Mouse (Mus musculus) cerebellum, adult 11 months (tissue): Measurements from ENCODE around the gene Mob2.
A peak's percentile ranks its signal among the peaks of the same experiment; 100 is the strongest.

ENCODE experiments used
- DNase-seq: peaks from one replicate; pipeline ENCODE4 v3.0.0; 2022

Gene Mob2

DNA sequence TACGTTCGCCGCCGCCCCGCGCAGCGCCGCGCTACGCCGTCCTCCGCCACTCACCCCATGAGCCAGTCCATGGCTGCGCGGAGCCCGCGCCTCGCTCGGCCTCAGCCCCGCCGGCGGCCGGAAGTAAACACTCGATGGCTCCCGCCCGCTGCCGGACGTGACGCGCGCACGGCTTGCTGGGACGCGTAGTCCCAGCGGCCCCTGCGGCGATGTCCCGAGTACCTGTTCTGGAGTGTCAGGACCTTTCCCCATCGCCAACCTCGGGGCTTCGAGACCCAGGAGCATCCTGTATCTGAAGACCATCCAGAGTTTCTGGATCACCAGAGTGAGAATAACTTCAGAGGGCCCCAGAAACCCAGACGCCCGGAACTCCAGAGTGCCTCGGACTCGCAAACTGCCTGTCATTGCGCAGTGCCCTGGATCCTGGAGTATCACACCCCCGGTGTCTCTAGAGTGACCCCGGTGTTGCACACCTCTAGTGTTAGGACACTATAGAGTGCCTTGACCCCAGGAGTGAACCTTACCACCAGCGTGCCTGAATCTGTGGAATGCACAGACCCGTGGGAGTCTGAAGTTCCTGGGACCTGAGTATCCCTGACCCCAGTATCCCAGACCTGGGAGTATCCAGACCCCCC, at the start of gene Mob2:
TSS of gene Mob2 (minus strand) at position 135 of the 635 bp plus-strand sequence.
- peak; percentile 89 for DNase-seq

DNA sequence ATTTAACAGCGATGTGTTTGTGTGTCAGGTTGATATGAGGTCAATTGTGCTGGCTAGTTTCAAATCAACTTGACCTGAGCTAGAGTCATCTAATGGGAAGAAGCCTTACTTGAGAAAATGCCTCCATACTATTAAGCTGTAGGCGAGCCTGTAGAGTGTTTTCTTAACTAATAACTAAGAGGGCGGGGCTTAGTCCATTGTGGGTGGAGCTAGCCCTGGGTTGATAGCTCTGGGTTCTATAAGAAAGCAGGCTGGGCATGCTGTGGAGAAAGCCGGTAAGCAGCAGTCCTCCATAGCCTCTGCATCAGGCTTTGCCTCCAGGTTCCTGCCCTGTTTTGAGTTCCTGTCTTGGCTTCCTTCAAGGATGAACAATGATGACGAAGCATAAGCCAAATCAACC, 43.9 kb upstream of the Mob2 start:
- DNase-seq, result no peak

DNA sequence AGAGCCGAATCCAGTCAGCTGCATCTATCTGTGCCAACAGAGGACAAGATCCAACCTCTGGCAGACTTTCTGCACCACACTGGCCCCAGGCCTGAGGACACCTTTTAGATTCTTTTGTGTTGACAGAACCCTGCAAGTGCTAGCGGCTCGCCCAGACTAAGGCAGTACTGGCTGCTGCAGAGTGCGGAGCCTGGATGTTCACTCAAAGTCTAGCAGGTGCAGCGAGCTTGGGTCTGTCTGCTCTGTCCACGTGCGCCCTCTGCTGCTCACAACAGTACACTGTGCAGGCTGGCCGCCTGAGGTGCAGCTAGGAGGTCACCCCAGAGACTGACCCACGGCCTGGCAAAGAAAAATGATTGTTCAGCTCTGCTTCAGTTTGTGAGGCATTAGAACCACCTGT, 36.9 kb upstream of the Mob2 start:
- peak; percentile 85 for DNase-seq

DNA sequence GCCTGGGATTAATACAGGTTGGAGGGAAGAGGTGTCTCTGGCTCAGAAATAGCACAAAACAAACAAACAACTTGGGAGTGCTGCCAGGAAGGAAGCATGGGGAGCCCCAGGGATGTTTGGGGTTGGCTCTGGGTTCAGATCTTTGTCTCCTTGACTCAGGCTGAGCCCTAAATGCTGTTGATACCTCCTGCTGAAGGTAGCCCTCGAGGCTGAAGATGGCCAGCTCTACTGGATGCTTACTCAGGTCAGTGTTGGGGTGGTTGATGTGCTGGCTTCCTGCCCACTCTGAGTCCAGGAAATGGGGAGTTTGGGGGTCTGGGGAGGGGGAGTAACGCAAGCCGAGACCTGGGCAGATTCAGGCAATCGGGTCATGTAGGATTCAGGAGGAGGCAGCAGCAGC, 35.8 kb upstream of the Mob2 start:
- DNase-seq, result peak; percentile 41

DNA sequence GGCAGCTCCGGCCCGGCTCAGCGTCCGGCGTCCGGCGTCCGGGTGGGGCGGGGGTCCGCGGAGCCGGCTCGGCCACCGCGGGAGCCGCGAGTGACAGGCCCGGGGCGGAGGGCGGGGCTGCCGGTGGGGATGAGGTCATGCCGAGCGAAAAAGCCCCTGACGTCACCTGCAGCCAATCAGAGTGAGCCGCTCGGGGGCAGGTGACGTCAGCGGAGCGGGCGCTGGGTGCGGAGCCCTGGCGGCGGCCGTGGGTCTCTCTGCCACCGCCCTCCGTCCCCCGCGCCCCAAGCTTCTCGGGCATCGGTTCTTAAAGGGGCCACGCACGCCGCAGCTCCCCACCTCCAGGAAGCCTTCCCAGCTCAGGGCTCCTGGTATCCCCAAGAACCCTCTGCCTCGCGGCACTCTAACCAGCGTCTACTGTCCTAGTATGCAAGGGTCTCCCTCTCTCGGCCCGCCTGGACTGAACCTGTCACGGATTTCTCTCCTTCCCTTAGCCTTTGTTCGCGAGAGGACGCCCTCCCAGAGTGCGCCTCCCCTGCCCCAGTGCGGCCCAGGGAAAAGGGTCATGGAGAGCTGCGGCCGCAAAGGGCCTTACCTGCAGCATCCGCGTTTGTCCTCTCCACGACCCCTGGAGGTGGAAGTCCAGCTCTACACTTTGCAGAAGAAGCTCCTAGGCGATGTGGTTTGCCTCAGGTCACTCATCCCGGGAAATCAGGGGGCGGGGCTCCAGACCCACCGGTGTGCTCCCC, 34.5 kb upstream of the Mob2 start, which contains the start of gene Dusp8:
TSS of gene Dusp8 (minus strand) at position 661 of the 749 bp plus-strand sequence.
- peak; percentile 98 for DNase-seq

DNA sequence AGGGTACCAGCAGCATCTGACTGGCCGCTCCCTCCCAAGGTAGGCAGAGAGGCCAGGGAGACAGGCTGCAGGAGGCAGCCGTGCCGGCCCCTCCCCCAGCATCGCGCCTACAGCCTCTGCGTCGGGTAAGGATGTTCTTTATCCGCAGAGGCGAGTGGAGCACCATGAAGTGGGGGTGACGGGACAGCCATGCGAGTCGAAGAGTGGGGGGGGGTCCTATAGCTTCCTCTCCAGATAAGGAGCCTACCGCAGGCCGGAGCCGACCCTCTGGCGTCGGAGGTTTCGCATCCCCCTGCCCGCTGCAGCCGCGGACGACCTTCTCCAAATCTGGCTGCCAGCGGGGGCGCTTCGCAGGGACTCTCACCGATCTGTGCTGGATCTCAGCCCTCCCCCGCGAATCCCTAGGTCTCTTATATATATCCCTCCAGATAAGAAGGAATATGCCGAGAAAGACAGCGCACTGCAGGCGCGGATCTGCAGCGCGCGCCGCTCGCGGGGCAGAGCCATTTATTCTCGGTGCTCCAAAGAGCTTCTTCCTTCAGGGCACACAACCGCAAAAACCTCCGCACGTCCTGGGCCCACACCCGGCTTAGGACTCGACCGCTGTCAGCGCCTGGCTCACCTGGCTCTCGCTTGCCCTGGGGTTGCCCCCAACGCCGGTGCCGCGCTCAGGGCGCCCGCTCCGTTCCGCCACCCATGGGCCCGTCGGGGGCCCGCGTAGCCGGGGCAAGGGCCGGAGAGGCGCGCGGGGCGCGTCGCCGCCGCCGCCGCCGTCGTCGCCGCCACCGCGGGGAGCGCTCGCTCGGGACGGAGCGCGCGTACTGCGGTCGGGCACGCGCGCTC, 33.7 kb upstream of the Mob2 start:
- peak; percentile 78 for DNase-seq

DNA sequence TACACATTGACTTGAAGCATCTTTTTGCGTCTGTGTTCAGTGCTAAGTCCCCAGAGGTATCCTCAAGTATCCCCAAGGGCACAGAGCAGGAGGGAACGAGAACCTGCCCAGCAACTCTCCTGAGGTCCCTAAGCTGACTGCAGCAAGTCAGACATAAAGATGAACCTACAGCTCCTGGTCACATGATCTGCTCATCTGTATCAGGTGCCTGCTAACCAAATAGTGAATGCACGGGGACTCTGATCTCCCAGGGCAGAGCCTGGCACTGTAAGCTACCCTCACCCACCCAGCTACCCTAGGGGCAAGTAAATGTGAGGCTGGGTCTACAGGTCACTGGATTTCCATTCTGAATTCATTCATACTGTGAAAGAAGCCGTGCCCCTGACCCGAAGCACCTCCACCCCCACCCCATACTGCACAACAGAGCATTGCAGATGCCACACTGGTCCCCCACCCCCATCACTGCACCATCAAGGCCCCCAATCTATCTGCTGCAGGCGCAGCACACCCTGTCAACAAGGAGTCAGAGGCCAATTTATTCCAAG, 32.9 kb upstream of the Mob2 start:
- DNase-seq, result peak; percentile 28

DNA sequence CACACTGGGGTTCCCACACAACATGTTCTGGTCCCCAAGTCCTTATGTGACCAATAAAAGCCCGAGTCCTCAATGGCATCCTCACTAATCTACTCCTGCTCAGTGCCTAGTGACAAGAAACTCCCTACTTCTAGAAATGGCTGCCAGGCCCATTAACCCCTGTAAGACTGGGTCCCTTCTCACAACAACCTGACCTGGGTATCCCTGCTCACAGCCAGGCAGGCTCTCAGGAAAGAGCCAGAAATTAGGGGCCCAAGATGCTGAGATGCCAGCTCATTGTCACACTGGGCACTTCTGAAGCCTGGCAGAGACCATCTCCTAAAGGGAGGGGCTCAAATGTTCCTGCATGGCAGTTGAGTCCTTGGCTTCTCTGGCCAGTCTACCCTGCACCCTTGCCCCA, 32.1 kb upstream of the Mob2 start:
- DNase-seq, result peak; percentile 33

DNA sequence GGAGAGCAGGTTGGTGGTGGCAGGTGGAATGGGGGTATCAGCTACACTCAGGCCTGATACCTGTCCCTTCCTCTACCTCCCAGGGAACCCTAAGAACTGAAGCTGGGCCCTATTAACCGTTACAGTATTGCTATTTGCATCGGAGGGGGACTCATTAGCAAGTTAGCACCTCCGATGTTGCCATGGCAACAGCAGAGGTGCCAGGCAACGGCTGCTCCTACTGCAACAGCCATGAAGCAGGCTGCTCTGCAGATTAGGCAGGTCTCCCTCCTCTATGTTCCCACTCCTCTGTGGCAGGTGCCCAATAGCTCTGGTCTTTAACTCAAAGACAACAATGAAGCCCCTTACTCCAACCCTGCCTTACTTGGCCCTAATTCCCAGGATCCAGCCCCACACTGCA, 31.0 kb upstream of the Mob2 start:
- no peak for DNase-seq

DNA sequence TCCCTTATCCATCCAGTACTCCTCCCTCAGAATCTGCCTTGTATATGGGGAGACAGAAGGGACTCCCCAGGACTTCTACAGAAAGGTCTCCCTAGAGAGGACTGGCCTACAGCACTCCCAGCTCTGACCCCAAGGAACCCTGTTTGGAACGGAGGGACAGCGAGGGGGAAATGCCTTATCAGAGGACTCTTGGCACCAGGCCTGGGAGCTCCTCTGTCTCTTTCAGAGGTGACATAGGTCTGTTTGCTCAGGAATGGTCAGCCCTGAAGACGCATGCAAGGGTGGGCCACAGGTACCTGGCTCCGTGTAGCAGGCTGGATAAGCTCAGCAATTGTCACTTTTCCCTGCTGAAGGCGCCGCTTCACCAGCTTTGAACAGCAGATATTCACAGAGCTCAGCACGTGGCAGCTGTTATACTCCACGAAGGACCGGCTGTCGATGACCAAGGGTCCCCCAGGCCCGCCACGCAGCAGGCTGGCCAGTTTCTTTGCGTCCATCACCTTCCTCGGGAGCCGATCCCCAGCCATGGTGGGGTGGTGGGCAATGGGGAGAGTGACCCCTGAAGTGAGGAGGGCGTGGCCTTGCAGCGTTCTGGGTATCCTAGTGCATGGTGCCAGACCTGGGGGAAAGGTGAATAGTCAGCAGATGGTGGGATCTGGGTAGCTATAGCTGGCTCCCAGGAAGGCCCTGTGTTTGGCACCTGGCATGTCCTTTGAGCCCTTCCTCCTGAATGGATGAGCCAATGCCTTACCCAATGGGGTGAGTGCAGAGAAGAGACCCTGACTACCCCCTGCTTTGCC, 29.0 kb upstream of the Mob2 start:
- peak; percentile 38 for DNase-seq

DNA sequence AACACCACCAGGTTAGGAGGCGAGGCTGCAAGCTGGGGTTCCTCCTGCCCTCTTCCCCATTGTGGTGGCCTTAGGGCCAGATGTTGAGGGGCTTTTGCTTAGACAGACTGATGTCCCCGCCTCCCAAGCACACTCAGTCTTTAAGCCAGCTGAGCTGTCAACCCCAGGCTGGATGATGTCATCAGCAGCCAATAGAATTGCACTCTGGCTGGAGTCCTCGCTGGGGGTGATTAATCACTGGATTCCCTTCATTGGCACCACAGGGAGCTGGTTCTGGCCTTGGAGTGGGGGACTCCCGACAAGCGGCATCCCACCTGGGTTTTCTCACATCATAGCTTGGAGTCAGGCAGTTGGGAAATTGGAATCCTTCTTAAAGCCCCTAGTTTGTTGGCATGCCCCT, 28.0 kb upstream of the Mob2 start:
- peak; percentile 34 for DNase-seq

DNA sequence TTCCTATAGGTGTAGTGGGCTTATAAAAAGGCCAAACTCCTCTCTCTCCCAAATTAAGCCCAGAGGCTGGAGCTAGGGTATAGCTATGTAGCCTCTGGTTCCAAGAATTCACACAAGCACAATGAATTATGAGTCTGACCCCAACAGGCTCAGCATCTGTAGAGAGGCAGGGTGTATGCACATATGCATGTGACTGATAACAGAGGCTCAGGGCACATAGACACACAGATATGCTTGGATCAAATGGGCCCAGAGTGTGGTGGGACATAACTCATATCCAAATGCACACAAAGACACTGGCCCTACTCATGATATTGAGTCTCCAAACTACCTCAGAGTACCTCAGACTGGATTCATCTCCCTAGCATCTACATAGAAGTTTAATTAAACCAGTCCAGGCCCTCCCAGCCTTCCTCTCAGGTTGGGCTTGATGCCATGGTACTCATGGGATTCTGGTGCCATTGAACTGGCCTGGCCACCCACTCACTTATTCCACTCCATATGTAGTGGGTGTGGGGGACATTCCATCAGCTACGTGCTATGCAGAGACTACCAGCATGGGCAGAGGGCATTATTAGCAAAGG, 26.3 kb upstream of the Mob2 start:
- DNase-seq, result no peak

DNA sequence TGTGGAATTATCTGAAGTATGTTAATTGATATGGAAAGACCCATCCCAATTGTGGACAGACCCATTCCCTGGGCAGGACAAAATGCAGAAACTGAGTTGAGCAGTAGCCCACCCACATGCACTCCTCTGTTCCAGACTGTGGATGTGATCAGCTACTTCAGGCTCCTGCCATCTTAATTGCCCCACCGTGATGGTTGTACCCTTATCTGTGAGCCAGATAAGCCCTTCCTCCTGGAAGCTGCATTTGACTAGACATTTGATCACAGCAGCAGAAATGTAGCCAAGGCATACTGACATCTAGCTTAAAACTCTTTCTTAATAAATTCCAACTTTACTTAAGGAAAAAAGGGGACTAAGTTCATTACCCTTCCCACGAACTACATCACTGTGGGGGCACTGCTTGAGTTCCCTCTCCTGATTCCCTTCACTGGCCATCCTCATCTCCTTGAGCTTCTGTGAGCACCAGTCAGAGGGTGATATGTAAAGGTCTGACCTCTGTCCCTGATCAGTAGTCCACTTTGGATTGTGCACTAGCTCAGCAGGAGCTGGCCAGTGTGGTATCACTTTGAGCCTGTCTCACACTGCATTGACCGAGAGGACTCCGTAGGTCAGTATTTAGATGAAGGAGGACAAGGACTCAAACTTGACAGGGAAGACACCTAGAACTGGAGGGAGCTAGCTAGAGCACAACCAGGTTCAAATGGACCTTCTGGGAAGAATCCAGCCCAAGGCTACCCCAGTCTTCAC, 25.5 kb upstream of the Mob2 start:
- DNase-seq, result no peak

DNA sequence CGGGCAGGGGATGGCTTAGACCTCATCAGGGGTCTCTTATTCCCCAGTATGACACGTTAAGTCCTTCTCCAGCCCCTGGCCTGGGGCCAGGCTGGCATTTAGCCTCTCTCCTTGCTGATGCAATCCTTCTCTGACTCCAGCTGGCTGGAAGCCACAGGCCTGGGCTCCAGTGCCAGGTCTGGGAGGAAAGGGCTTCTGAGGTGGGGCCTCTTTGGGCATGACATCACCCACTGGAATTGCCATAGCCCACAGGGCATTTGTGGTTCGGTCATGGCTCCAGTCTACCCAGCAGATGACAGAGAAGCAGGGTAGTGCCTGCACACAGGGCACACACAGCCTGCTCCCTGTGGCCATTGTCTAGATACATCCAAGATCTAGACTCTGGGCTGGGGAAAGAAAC, 24.0 kb upstream of the Mob2 start:
- peak; percentile 84 for DNase-seq

DNA sequence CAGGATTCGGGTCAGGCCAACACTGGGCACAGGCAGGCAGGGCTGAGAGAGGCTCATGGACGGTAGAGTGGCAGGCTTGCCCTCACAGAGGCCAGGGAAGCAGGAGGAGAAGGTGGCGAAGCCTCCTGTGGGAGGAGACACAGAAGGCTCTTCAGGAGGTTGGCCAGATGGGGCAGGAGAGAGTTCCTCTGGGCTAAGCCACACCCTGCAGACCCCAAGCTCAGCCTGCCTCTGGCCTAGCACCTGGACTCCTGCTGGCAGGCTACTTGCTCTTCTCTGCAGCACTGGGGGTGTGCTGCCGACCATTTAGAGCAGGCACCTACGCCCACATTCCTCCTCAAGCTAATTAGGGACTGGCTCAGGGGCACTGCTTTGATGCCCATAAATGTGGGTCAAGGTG, 23.5 kb upstream of the Mob2 start:
- no peak for DNase-seq

DNA sequence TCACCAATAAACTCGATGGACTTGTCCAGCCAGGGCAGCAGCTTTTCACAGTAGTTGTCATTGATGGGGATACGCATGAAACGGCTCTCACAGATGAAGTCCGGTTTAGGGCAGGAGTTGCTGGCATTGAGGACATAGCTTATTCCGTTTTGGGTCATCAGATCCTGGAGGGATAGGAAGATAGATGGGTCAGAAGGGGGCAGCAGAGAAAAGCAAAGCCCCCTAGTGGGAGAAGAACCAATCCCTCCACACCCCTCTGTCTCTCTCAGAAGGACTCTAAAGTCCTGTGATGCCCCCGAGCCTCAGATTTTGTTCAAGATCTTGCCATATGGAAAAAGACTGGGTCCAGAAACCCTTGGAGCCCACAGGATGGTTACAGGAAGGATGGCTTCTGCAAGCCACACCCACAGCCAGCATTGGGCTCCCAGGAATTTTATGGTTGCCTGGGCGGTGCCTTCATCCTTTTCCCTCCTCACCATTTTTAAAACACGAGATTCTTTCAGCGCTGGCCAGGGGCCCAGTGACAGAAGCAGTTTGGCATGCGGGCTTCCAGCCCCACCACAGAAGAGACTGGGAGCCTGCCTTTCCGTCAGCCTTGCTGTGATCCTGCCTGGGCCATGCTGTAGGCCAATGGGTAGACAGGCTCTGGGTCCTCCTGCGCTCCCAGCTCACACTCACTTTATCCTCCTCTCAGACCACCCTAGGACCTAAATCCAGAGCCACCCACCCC, 22.9 kb upstream of the Mob2 start:
- peak; percentile 40 for DNase-seq

DNA sequence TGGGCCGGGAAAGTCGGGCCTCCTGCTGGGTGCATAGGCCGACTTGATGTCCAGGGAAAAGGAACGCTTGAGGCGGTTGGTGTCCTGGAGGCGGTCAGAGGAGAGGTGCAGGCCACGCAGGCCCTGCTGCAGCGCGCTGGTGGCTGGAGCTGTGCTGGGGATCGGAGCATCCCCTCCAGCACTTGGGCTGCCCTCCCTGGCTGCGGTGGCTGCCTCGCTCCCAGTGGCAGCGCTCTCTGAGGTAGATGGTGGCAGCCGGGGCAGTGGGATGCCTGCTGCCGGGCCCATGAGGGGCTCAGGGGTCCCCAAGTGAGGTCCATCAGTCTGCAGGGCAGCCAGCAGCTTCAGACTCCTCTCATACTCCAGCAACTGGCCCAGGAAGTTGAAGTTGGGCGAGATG, 21.7 kb upstream of the Mob2 start:
- DNase-seq, result no peak

DNA sequence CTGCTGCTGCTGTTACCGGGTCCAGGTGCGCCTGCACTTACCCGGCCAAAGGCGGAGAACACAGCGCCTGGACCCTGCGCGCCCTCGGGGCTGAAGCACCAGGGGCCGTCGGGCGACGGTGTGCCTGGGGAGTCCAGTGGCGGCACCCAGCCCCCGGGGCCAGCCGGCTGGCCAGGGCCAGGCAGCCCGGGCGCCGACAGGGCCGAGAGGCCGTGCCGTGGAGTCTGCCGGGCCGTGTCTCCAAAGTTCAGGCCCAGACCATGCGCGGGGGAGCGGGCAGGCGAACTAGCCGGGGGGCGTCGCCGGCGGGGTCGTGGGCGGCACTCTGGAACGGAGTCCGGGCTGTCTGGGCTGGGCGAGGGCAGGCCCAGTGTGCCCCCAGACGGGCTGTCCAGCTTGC, 21.3 kb upstream of the Mob2 start:
- DNase-seq, result no peak

DNA sequence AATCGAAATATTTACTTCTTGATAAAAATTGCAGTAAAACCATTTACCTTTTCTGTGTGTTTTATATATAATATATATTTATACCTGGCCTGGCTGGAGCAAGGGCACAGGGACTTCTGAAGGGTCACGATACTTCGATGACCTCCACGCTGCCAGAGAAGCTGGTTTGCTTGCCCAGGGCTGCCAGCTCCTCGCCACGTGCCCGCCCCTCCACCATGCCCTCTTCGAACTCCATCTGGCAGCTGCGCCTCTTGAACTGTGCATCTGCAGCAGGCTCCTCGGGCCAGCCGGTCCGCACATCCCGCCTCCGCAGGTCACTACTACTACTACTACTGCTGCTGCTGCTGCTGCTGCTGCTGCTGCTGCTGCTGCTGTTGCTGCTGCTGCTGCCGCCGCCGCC, 20.9 kb upstream of the Mob2 start:
- DNase-seq, result peak; percentile 29

DNA sequence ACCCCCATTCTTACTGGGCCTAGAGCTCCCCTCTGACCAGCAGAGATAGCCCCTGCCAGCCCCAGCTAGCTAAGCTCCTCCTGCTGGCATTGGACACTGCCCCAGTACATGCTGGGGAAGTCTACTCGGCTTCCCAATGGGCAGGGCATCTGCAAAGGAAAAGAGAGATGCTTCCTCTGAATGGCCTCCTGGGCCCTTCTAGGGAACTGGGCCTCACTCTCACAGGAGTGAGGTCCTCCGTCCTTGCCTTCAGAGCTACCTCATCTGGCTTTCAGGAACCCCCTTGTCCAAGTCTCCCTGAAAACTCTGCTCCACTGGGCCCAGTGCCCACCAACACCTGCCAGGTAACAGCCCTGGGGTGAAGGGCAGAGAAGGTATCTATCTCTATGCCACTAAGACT, 20.0 kb upstream of the Mob2 start:
- DNase-seq, result peak; percentile 25

DNA sequence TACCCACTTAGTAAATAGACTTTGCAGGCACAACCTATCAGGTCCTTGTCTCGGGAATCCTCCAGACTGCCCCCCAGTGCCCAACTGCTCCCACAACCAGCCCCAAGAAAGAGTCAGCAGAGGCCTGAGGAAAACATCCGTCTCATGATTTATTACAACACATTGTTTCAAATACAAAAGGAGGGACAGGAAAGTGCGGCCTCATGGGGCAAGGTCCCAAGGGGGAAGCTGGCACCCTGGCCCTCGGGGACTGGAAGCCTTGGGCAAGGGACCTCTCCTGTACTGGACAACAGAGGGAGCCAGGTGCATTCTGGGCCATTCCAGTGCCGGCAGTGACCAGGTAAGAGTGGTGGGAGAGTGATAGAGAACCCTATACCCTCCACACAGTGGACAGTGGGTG, 18.5 kb upstream of the Mob2 start:
- DNase-seq, result no peak
